Mouse (Mus musculus) brain, embryonic 14.5 days (tissue): ENCODE results near the gene Fam149a.

Experiments
- CTCF ChIP-seq: fragments of 200-500 bp; IDR thresholded peaks from 2 replicates; pipeline ENCODE4 v1.5.1; 2012; ENCODE audit warnings: inconsistent platforms, mild to moderate bottlenecking, moderate library complexity, borderline replicate concordance; ENCODE audit not compliant: insufficient read depth, insufficient read length; ENCODE audit errors: extremely low read depth
- POLR2A ChIP-seq: fragments of 200-500 bp; IDR thresholded peaks from 2 replicates; pipeline ENCODE4 v1.6.1; 2012; ENCODE audit warnings: mild to moderate bottlenecking, inconsistent platforms, borderline replicate concordance; ENCODE audit not compliant: poor library complexity, insufficient read depth, insufficient read length, severe bottlenecking; ENCODE audit errors: extremely low read depth

GRCm38 (mm10) chr8:45332685-45333409 is 49.2 kb downstream of the Fam149a start, which contains the start of gene Cyp4v3:
- no peak for TF ChIP-seq CTCF
- TF ChIP-seq POLR2A: no peak
